ENCODE assay signal across 18 mouse cellular contexts in genomic region chr14:79822011-79822435, GRCm38 (mm10). TPM values are rescaled to one million over a fixed set of nuclear protein-coding genes. Genes with fewer than 3 reads are reported as not detected.
DNase-seq lines count a peak whose midpoint lies in the region; ATAC-seq lines count a peak whose summit lies in the region.
"Had no signal": no experiment of that assay in that cellular context is flagged by ENCODE, and none has a peak within 500 bp of the region (broad histone marks: within the 10 kb centered on the region; RNA-seq: fewer than 3 reads in every experiment).

No protein-coding gene starts in this region.

- peak overlapping the region; percentile 17; the same call in 1 of the 2 replicates for H3K4me2 ChIP-seq in forebrain, embryonic 16.5 days (ENCODE audit: low read length)
- H3K4me2 ChIP-seq in midbrain, embryonic 11.5 days = no peak overlapping the region
- no peak overlapping the region for H3K4me2 ChIP-seq in neural tube, embryonic 15.5 days
- H3K4me2 ChIP-seq: liver, embryonic 11.5 days had no signal

- no peak overlapping the region for H3K4me3 ChIP-seq in forebrain, embryonic 16.5 days (replicated peaks; ENCODE audit: low read length)
- H3K4me3 ChIP-seq in midbrain, embryonic 11.5 days (ENCODE audit: low read depth, low read length) = no peak overlapping the region
- no peak overlapping the region for H3K4me3 ChIP-seq in neural tube, embryonic 15.5 days (replicated peaks)
- H3K4me3 ChIP-seq: embryonic facial prominence, embryonic 10.5 days; gastrocnemius, adult 2 months had no signal

- no peaks in the 10 kb centered on the region for H3K9me3 ChIP-seq in forebrain, embryonic 16.5 days (ENCODE audit: control insufficient read depth, low read length)
- H3K9me3 ChIP-seq in midbrain, embryonic 11.5 days (ENCODE audit: control insufficient read depth, low read length) = no peaks in the 10 kb centered on the region
- no peaks in the 10 kb centered on the region for H3K9me3 ChIP-seq in neural tube, embryonic 15.5 days (replicated peaks)
- H3K9me3 ChIP-seq: embryonic facial prominence, embryonic 10.5 days; heart, embryonic 10.5 days had no signal

- 0 out of 2 replicates have a peak overlapping the region, but pooled peaks have one; percentile 23 for H3K9ac ChIP-seq in forebrain, embryonic 16.5 days (replicated peaks; ENCODE audit: low read depth, low read length)
- no peak overlapping the region for H3K9ac ChIP-seq in midbrain, embryonic 11.5 days (ENCODE audit: low read length)
- H3K9ac ChIP-seq in neural tube, embryonic 15.5 days (replicated peaks) = no peak overlapping the region

- no peaks in the 10 kb centered on the region for H3K36me3 ChIP-seq in forebrain, embryonic 16.5 days (ENCODE audit: control insufficient read depth, insufficient read depth)
- no peaks in the 10 kb centered on the region for H3K36me3 ChIP-seq in midbrain, embryonic 11.5 days (ENCODE audit: control insufficient read depth, insufficient read depth, low read length)
- no peaks in the 10 kb centered on the region for H3K36me3 ChIP-seq in neural tube, embryonic 15.5 days
- H3K36me3 ChIP-seq: embryonic facial prominence, embryonic 10.5 days; heart, embryonic 10.5 days had no signal

- peak; percentile 19 for DNase-seq in right cerebral cortex, postnatal 4 days
- DNase-seq in right cerebral cortex, postnatal 25 days = no peak
- no peak for DNase-seq in midbrain, embryonic 11.5 days (ENCODE audit: low spot score, missing footprints)
- DNase-seq in layer of hippocampus, adult 9-10 months (ENCODE audit: low spot score) = no peak
- DNase-seq in gastrocnemius, postnatal 25 days = no peak
- DNase-seq: adrenal gland, postnatal 25 days; cerebellum, postnatal 25 days; gastrocnemius, adult 2 months; heart, postnatal 4 days; kidney, adult 11 months; kidney, postnatal 25 days had no signal

- H3K27ac ChIP-seq in forebrain, embryonic 16.5 days (ENCODE audit: low read length) = peak overlapping the region; percentile 83
- H3K27ac ChIP-seq in midbrain, embryonic 11.5 days (ENCODE audit: low read depth, low read length) = peak overlapping the region; percentile 11; the same call in 1 of the 2 replicates
- H3K27ac ChIP-seq in neural tube, embryonic 15.5 days (replicated peaks) = no peak overlapping the region
- H3K27ac ChIP-seq: embryonic facial prominence, embryonic 10.5 days; gastrocnemius, adult 2 months; heart, embryonic 10.5 days had no signal

- 13% methylated on average over 5 of the region's 5 CpGs for WGBS in forebrain, embryonic 16.5 days
- WGBS in midbrain, embryonic 11.5 days = 70% methylated on average over 5 of the region's 5 CpGs
- 69% methylated on average over 5 of the region's 5 CpGs for WGBS in neural tube, embryonic 15.5 days

- peak; percentile 79 for ATAC-seq in forebrain, embryonic 16.5 days
- peak; percentile 47; the same call in 1 of the 2 replicates for ATAC-seq in midbrain, embryonic 11.5 days (ENCODE audit: low FRiP score)
- no peak for ATAC-seq in neural tube, embryonic 15.5 days (ENCODE audit: low FRiP score)

- H3K4me1 ChIP-seq in forebrain, embryonic 16.5 days (replicated peaks; ENCODE audit: control insufficient read depth, insufficient read depth, low read length) = peaks cover 25% of the 10 kb centered on the region
- peaks cover 10% of the 10 kb centered on the region for H3K4me1 ChIP-seq in midbrain, embryonic 11.5 days (ENCODE audit: control insufficient read depth, insufficient read depth, low read length)
- peaks cover 5% of the 10 kb centered on the region; the same call in 1 of the 2 replicates for H3K4me1 ChIP-seq in neural tube, embryonic 15.5 days

- H3K27me3 ChIP-seq in forebrain, embryonic 16.5 days (replicated peaks; ENCODE audit: control insufficient read depth, insufficient read depth, low read length) = no peaks in the 10 kb centered on the region
- no peaks in the 10 kb centered on the region for H3K27me3 ChIP-seq in midbrain, embryonic 11.5 days (ENCODE audit: control insufficient read depth, insufficient read depth, low read length)
- no peaks in the 10 kb centered on the region for H3K27me3 ChIP-seq in neural tube, embryonic 15.5 days (replicated peaks)

RNA-seq across cellular contexts. Expression of gene Pcdh8, which starts 50.9 kb away (rescaled TPM):
- polyA plus RNA-seq in forebrain, embryonic 16.5 days (2015; fragmentation: Nextera tagmentation; extraction: Ambion mirVana) = 50.5 and 56.6 TPM in 2 replicates
- polyA plus RNA-seq in midbrain, embryonic 11.5 days (2014; fragmentation: Nextera tagmentation; extraction: Ambion mirVana) = 32.8 and 37.5 TPM in 2 replicates
- not detected for total RNA-seq in gastrocnemius, postnatal 25 days (2021)
- 33.1 and 43.4 TPM in 2 replicates for polyA plus RNA-seq in neural tube, embryonic 15.5 days (2015; fragmentation: Nextera tagmentation; extraction: Ambion mirVana)
- total RNA-seq: gastrocnemius, adult 2 months; megakaryocyte, adult 5-6 weeks had no signal
- polyA plus RNA-seq: lung, embryonic 16.5 days had no signal
